Mouse (Mus musculus) small intestine, adult 2 months (tissue): ENCODE results near the gene Psmd12.

Source experiments
- CTCF ChIP-seq: fragments of 200-500 bp; IDR thresholded peaks from 2 replicates; pipeline ENCODE4 v1.5.1; 2012; ENCODE audit warnings: low read depth, mild to moderate bottlenecking, control low read depth, inconsistent platforms, low read length, moderate library complexity, mixed read lengths; ENCODE audit not compliant: insufficient replicate concordance, insufficient read length; ENCODE audit errors: extremely low read depth
- POLR2A ChIP-seq: fragments of 200-500 bp; IDR thresholded peaks from 2 replicates; pipeline ENCODE4 v1.6.1; 2012; ENCODE audit warnings: low read depth, mild to moderate bottlenecking, control low read depth, inconsistent platforms, low read length, moderate library complexity

- no peak for TF ChIP-seq CTCF
- TF ChIP-seq POLR2A: no peak
Observed at GRCm38 (mm10) chr11:107447915-107448314, 31.4 kb upstream of the Psmd12 start.
